Mouse (Mus musculus): ENCODE measurements at regions not wholly inside any gene's neighbourhood (a gene's known extent, or its start where the extent isn't known, plus 50 kb on each side); places are given as distances from the start of the nearest gene placed in this dataset.
A peak's percentile ranks its signal among the peaks of the same experiment; 100 is the strongest.
"Not testable (repeated sequence)": the region's sequence is repeated elsewhere in the genome, so short reads cannot be mapped to it uniquely, and the experiment has no call there.

- DNase-seq, result no peak
Observed at GRCm38 (mm10) chr1:47285639-47286038, 393.0 kb upstream of the Slc39a10 start.

- no peak for DNase-seq
Observed at GRCm38 (mm10) chr1:47278321-47279020, 385.8 kb upstream of the Slc39a10 start.

GRCm38 (mm10) chr1:47277839-47278238, 385.2 kb upstream of the Slc39a10 start:
- DNase-seq, result peak in 1 of 2 experiments; percentile 1

- no peak for DNase-seq
Observed at GRCm38 (mm10) chr1:47272131-47272530, 379.5 kb upstream of the Slc39a10 start.

- DNase-seq, result no peak
Observed at GRCm38 (mm10) chr1:47263611-47264010, 371.0 kb upstream of the Slc39a10 start.

GRCm38 (mm10) chr1:47261505-47262130, 369.0 kb upstream of the Slc39a10 start:
- no peak for DNase-seq

GRCm38 (mm10) chr1:47250706-47251105, 358.1 kb upstream of the Slc39a10 start:
- DNase-seq, result not testable (repeated sequence)

- DNase-seq, result no peak
Observed at GRCm38 (mm10) chr1:47217088-47217487, 324.4 kb upstream of the Slc39a10 start.

- DNase-seq, result no peak
Observed at GRCm38 (mm10) chr1:47216419-47217002, 323.9 kb upstream of the Slc39a10 start.

- no peak for DNase-seq
Observed at GRCm38 (mm10) chr1:47213476-47213875, 320.8 kb upstream of the Slc39a10 start.

GRCm38 (mm10) chr1:47193001-47193400, 300.3 kb upstream of the Slc39a10 start:
- no peak for DNase-seq

GRCm38 (mm10) chr1:47164417-47164816, 271.8 kb upstream of the Slc39a10 start:
- DNase-seq, result no peak

GRCm38 (mm10) chr1:47163808-47164410, 271.3 kb upstream of the Slc39a10 start:
- no peak for DNase-seq

GRCm38 (mm10) chr1:47130031-47130430, 237.4 kb upstream of the Slc39a10 start:
- not testable (repeated sequence) for DNase-seq

GRCm38 (mm10) chr1:47119636-47120035, 227.0 kb upstream of the Slc39a10 start:
- DNase-seq, result no peak

GRCm38 (mm10) chr1:47116681-47117080, 224.0 kb upstream of the Slc39a10 start:
- DNase-seq, result not testable (repeated sequence)

- DNase-seq, result no peak
Observed at GRCm38 (mm10) chr1:47112494-47112893, 219.8 kb upstream of the Slc39a10 start.

- DNase-seq, result no peak
Observed at GRCm38 (mm10) chr1:47104055-47104454, 211.4 kb upstream of the Slc39a10 start.

- no peak for DNase-seq
Observed at GRCm38 (mm10) chr1:47103321-47103988, 210.8 kb upstream of the Slc39a10 start.

GRCm38 (mm10) chr1:47097084-47097996, 204.7 kb upstream of the Slc39a10 start:
- peak in 1 of 2 experiments; percentile 0 for DNase-seq

- no peak for DNase-seq
Observed at GRCm38 (mm10) chr1:47094498-47094897, 201.8 kb upstream of the Slc39a10 start.

All from kidney, adult 8-10 months (tissue).